Comparison of ENCODE assay signal across 29 mouse cellular contexts in genomic region chr8:56406317-56406716, GRCm38 (mm10).
"Had no signal": no experiment of that assay in that cellular context is flagged by ENCODE, and none has a peak within 500 bp of the region (broad histone marks: within the 10 kb centered on the region; RNA-seq: fewer than 3 reads in every experiment).

No protein-coding gene starts in this region.

- H3K4me3 ChIP-seq: embryonic facial prominence, embryonic 10.5 days; embryonic facial prominence, embryonic 12.5 days; embryonic facial prominence, embryonic 13.5 days; embryonic facial prominence, embryonic 15.5 days; erythroblast, embryonic 14.5 days; forebrain, embryonic 10.5 days; forebrain, embryonic 12.5 days; forebrain, embryonic 13.5 days; forebrain, embryonic 15.5 days; gastrocnemius, adult 2 months; heart, adult 2 months had no signal

- H3K4me2 ChIP-seq: embryonic facial prominence, embryonic 12.5 days; embryonic facial prominence, embryonic 13.5 days; embryonic facial prominence, embryonic 15.5 days; forebrain, embryonic 12.5 days; forebrain, embryonic 13.5 days; forebrain, embryonic 15.5 days had no signal

- H3K36me3 ChIP-seq: embryonic facial prominence, embryonic 10.5 days; embryonic facial prominence, embryonic 12.5 days; embryonic facial prominence, embryonic 13.5 days; embryonic facial prominence, embryonic 15.5 days; forebrain, embryonic 10.5 days; forebrain, embryonic 12.5 days; forebrain, embryonic 15.5 days had no signal

- H3K9me3 ChIP-seq: embryonic facial prominence, embryonic 10.5 days; embryonic facial prominence, embryonic 12.5 days; embryonic facial prominence, embryonic 13.5 days; embryonic facial prominence, embryonic 15.5 days; forebrain, embryonic 10.5 days; forebrain, embryonic 12.5 days; forebrain, embryonic 13.5 days; forebrain, embryonic 15.5 days had no signal

- ATAC-seq: forebrain, embryonic 13.5 days; forebrain, embryonic 14.5 days; forebrain, embryonic 15.5 days; forebrain, embryonic 16.5 days; forebrain, postnatal 0 days had no signal

- DNase-seq: cerebellum, adult 2 months; cerebellum, adult 8-10 months; cerebellum, adult 9-10 months; cerebellum, adult 9-11 months; cerebellum, postnatal 10 days; cerebellum, postnatal 14 days; cerebellum, postnatal 25 days; cerebellum, postnatal 36 days; embryo, embryonic 11 days; forebrain, postnatal 0 days; gastrocnemius, adult 2 months; gastrocnemius, postnatal 10 days; gastrocnemius, postnatal 14 days; gastrocnemius, postnatal 25 days; gastrocnemius, postnatal 36 days; heart, adult 11 months; heart, adult 18-20 months; heart, adult 2 months had no signal

- H3K27ac ChIP-seq: embryonic facial prominence, embryonic 10.5 days; embryonic facial prominence, embryonic 12.5 days; embryonic facial prominence, embryonic 13.5 days; embryonic facial prominence, embryonic 15.5 days; forebrain, embryonic 10.5 days; forebrain, embryonic 12.5 days; forebrain, embryonic 13.5 days; forebrain, embryonic 15.5 days; gastrocnemius, adult 2 months; heart, adult 2 months had no signal

- H3K9ac ChIP-seq: embryonic facial prominence, embryonic 12.5 days; embryonic facial prominence, embryonic 13.5 days; embryonic facial prominence, embryonic 15.5 days; forebrain, embryonic 12.5 days; forebrain, embryonic 13.5 days; forebrain, embryonic 15.5 days; forebrain, postnatal 0 days had no signal

- H3K4me1 ChIP-seq: embryonic facial prominence, embryonic 12.5 days; forebrain, embryonic 12.5 days; forebrain, embryonic 13.5 days; forebrain, embryonic 15.5 days had no signal

- H3K27me3 ChIP-seq: embryonic facial prominence, embryonic 12.5 days; embryonic facial prominence, embryonic 13.5 days; embryonic facial prominence, embryonic 15.5 days; forebrain, embryonic 12.5 days; forebrain, embryonic 13.5 days; forebrain, embryonic 15.5 days had no signal
